Mouse (Mus musculus) stomach, embryonic 16.5 days (tissue): Measurements from ENCODE around the gene Aldh16a1. TPM values are rescaled to one million over a fixed set of nuclear protein-coding genes. Genes with fewer than 3 reads are reported as not detected.
"Not testable (repeated sequence)": the region's sequence is repeated elsewhere in the genome, so short reads cannot be mapped to it uniquely, and the experiment has no call there.

Source experiments
- ATAC-seq: fragments of 200-750 bp; cut with Nextera tagmentation; 2 replicates; pipeline ENCODE4 v1.8.0; 2017; ENCODE audit warnings: moderate number of reproducible peaks, moderate TSS enrichment; ENCODE audit not compliant: insufficient read depth, low FRiP score
- H3K27ac ChIP-seq: fragments of 300-500 bp; sonication (generic); 2 replicates; pipeline ENCODE4 v1.5.1; 2014; ENCODE audit warnings: low read length
- H3K27me3 ChIP-seq: fragments of 300-500 bp; sonication (generic); 2 replicates; pipeline ENCODE4 v1.6.1; 2014; ENCODE audit warnings: low read length, control low read depth, mixed read lengths; ENCODE audit not compliant: control insufficient read depth, insufficient read depth
- H3K36me3 ChIP-seq: fragments of 300-500 bp; sonication (generic); 2 replicates; pipeline ENCODE4 v1.6.1; 2014; ENCODE audit warnings: low read length; ENCODE audit not compliant: control insufficient read depth, insufficient read depth
- H3K4me1 ChIP-seq: fragments of 300-500 bp; sonication (generic); 2 replicates; pipeline ENCODE4 v1.6.1; 2014; ENCODE audit warnings: low read length, control low read depth, mixed read lengths; ENCODE audit not compliant: control insufficient read depth, insufficient read depth
- H3K4me2 ChIP-seq: fragments of 300-500 bp; sonication (generic); 2 replicates; pipeline ENCODE4 v1.6.1; 2014; ENCODE audit warnings: low read depth, low read length, mixed read lengths
- H3K4me3 ChIP-seq: fragments of 300-500 bp; sonication (generic); replicated peaks from 2 replicates; pipeline ENCODE4 v1.5.1; 2014; ENCODE audit warnings: mild to moderate bottlenecking, low read length
- H3K9ac ChIP-seq: fragments of 300-500 bp; sonication (generic); 2 replicates; pipeline ENCODE4 v1.6.1; 2014; ENCODE audit warnings: low read length
- H3K9me3 ChIP-seq: fragments of 300-500 bp; sonication (generic); replicated peaks from 2 replicates; pipeline ENCODE4 v1.6.1; 2016; ENCODE audit warnings: low read length, control low read depth; ENCODE audit not compliant: control insufficient read depth
- WGBS: fragments of 180-500 bp; shearing (Covaris S2); extraction: QIAGEN DNeasy Blood & Tissue Kit; methylation state at CpG from one replicate; pipeline ENCODE4 v1.1.7; 2014; 5-methylcytosine and 5-hydroxymethylcytosine counted together
- polyA plus RNA-seq: library from polyadenylated mRNA; unstranded; fragments of >200 nt; fragmentation: Nextera tagmentation; extraction: Ambion mirVana; gene quantifications from 2 replicates; pipeline ENCODE4 v1.2.1, GENCODE M21; 2015

The Aldh16a1 gene
- polyA plus RNA-seq, 1 experiment from 2014 or later, result 49.2 TPM

DNA sequence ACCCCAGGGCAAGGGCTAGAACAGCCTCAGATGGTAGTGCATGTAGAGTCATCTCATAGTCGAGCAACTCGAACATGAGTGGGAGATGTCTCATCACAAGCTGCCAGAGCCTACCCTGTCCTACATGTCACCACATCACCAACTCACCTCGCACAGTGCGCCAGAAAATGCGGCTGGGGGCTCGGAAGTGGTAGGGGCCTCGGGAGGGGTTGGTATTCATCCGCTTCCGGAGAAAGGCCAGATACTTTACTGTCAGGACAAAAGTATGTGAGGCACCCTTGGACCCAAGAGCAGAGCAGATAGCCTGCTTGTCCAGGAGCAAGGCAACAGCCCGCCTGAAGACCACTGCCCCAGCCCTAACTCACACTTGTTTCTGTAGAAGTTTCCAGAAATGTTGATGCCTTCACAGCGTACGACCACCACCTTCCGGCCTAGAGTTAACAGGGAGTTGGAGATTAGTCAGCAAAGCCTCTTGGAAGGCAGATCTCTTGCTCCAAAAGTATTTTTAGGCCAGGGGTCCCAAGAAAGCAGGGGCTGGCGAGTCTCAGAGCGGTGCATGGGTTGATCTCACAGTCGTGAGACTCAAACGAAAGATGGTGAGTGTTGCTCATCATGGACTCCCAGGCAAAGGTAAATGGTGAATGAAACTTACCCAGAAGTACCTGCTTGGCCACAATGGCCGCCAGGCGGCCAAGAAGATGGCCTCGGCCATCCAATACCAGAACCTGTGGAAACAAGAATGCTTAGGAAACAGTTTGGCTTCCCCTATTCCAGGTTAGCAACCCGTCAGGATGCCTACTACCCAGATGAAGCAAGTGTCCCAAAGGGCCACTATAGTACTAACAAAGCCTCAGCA lies 27.3 kb downstream of the Aldh16a1 start:
- Histone ChIP-seq H3K4me3 (peak overlapping the region; percentile 62), H3K27ac (peak overlapping the region; percentile 84), H3K36me3 (peaks cover 17% of the 10 kb centered on the region), H3K4me1 (peaks cover 36% of the 10 kb centered on the region), H3K4me2 (peak overlapping the region; percentile 69), H3K27me3 (no peaks in the 10 kb centered on the region), H3K9me3 (no peaks in the 10 kb centered on the region), H3K9ac (peak overlapping the region; percentile 99)
- no peak for ATAC-seq
- WGBS, result 32% methylated on average over 21 of the region's 21 CpGs

DNA sequence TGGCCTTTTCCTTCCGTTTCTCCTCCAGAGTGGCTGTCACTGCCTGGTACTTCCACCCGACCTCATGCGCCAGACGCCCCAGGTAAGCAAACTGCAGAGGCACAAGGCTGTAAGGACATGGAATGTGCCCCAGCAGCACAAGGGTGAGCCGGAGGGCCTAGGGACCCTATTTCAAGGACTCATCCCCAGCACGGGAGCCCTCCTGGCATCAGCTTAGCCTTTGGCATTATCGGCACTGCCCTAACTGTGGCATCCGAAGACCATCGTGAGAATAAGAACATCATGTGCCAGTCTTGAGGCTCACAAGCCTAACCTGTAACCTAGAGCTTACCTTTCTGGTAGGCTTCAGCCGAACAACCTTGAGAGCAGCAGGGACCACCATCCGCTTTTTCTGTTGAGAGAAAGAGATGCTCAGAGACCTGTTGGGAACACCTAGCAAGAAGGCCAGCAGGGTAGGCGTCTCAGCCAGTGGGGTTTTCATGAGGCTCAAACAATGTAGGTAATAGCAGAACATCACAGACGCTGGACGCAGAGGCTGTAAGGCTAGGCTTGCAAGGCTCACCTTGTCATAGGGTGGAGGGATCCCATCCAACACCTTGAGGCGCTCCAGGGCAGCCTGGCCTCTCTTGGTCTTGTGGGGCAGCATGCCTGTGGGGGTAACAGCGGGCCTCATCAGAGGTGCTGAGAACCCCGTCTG lies 28.1 kb downstream of the Aldh16a1 start:
- Histone ChIP-seq H3K27me3 (no peaks in the 10 kb centered on the region), H3K9ac (peak overlapping the region; percentile 99), H3K36me3 (peaks cover 25% of the 10 kb centered on the region), H3K4me1 (peaks cover 44% of the 10 kb centered on the region), H3K4me2 (peak overlapping the region; percentile 69), H3K4me3 (peak overlapping the region; percentile 62), H3K27ac (peak overlapping the region; percentile 84), H3K9me3 (no peaks in the 10 kb centered on the region)
- ATAC-seq, result no peak
- 70% methylated on average over 17 of the region's 17 CpGs for WGBS

DNA sequence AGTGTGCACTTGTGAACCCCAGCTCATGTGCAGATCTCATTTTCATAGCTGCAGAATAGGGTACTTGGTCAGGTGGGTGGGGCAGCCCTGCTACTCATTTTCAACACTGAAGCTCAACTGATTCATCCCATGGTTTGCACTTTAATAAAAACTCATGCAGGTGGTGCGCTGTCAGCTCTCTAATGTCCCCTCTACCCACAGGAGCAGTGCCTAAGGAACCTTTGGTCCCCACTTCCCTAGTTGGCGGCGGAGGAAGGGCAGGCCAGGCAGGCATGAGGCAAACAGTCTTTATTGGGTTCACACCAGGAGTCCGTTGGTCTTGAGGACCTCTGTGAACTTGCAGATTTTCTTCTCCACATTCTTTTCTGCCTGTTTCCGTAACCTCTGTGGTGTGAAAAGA lies 28.7 kb downstream of the Aldh16a1 start:
- H3K4me1 ChIP-seq, result peaks cover 44% of the 10 kb centered on the region
- H3K9ac ChIP-seq, H3K27me3 ChIP-seq, ATAC-seq, H3K9me3 ChIP-seq, H3K4me2 ChIP-seq: not testable (repeated sequence)
- H3K36me3 ChIP-seq, result peaks cover 27% of the 10 kb centered on the region
- H3K4me3 ChIP-seq, result 0 out of 2 replicates have a peak overlapping the region, but pooled peaks have one; percentile 1
- 65% methylated on average over 5 of the region's 5 CpGs for WGBS
- peak overlapping the region; percentile 68 for H3K27ac ChIP-seq

DNA sequence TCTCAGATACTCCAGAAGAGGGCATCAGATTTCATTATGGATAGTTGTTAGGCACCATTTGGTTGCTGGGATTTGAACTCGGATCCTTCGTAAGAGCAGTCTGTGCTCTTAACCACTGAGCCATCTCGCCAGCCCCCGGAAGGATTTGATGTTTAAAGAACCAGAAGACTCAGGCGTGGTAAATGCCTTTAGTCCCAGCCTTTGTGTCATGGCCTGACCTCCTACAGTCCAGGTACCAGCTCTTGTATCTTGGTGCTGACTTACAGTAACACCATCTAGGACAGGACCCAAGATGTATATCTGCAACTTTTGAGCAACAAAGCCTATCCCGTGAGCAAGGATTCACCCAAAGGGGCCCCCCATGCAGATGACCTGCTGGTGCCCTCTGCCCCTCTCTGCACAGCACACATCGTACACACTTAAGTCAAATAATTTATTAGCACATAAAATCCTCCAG lies 29.2 kb downstream of the Aldh16a1 start:
- Histone ChIP-seq H3K4me1 (peaks cover 44% of the 10 kb centered on the region), H3K36me3 (peaks cover 27% of the 10 kb centered on the region), H3K9me3 (no peaks in the 10 kb centered on the region), H3K27ac (peak overlapping the region; percentile 68), H3K4me2 (peak overlapping the region; percentile 49; the same call in 1 of the 2 replicates), H3K4me3 (0 out of 2 replicates have a peak overlapping the region, but pooled peaks have one; percentile 1), H3K9ac (no peak overlapping the region; the same call in 1 of the 2 replicates), H3K27me3 (no peaks in the 10 kb centered on the region)
- no peak for ATAC-seq
- 25% methylated on average over 7 of the region's 7 CpGs for WGBS

DNA sequence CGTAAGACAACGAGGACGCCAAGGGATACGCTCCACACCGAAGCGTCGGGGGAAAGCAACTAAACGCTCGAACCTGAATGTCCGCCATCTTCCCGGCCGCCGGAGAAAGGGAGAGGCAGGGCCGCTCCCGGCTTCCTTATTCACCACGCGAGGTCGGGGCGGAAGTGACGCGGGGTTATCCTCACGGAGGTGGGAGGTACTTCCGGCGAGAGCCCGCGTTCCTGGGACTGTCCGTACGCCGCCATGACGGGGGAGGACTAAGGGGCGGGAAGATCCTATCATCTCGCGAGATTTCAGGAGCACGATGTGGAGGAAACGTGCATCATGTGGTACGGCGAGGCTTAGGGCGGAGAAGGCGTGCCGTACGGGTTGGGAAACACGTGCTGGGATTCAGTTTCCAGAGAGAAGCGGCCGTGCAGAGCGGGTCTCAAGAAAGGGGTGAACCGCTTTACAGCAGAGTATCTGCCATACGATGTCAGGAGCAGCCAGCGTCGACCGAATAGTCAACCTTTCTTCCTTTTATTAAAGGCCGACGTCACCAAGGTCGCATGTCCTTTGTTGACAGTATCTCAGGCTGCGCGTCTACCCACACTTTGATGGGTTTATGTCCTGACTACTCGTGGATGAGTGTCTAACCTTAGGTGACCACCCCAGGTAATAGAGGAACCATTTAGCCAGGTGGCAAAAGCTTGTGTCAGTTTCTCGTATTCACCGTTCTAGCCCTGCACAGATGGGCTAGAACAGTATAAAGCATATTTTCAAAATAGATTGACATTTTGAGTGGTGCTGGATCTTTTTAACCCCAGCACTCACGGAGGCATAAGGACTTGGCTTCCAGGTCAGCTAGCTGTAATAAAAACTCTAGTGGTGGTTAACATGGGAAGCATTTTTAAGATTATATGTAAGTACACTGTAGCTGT lies 29.9 kb downstream of the Aldh16a1 start, which contains the start of gene Rps11:
Gene Rps11, minus strand, starts transcription at position 216 of the 920 bp plus-strand sequence.
- Histone ChIP-seq H3K27me3 (no peaks in the 10 kb centered on the region), H3K4me2 (peak within 1 kb of the TSS; percentile 76), H3K9me3 (no peaks in the 10 kb centered on the region), H3K4me3 (peak within 1 kb of the TSS; percentile 69), H3K27ac (peak within 1 kb of the TSS; percentile 82), H3K4me1 (peaks cover 41% of the 10 kb centered on the region), H3K9ac (peak within 1 kb of the TSS; percentile 88), H3K36me3 (peaks cover 27% of the 10 kb centered on the region)
- WGBS, result under 1% methylated on average over 59 of the region's 59 CpGs
- ATAC-seq, result peak; percentile 84

DNA sequence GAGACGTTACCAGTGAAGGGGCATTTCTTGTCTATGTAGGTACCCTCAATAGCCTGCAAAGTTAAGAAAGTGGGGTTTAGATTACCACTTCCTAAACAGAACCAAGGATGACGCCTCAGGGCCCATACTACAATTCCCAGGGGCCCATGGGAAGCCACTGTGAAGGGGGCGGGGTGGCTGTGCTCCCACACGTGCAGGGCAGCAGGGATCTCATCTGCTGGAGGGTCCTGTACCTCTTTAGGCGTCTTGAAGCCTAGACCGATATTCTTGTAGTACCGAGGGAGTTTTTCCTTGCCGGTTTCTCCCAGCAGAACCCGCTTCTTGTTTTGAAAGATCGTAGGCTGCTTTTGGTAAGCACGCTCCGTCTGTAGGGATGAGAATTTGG lies 31.2 kb downstream of the Aldh16a1 start:
- H3K27ac ChIP-seq, result peak overlapping the region; percentile 66; the same call in 1 of the 2 replicates
- no peak for ATAC-seq
- H3K9ac ChIP-seq, result peak overlapping the region; percentile 88
- H3K36me3 ChIP-seq, result peaks cover 27% of the 10 kb centered on the region
- 13% methylated on average over 12 of the region's 12 CpGs for WGBS
- peaks cover 39% of the 10 kb centered on the region for H3K4me1 ChIP-seq
- no peaks in the 10 kb centered on the region for H3K9me3 ChIP-seq
- peak overlapping the region; percentile 76 for H3K4me2 ChIP-seq
- peak overlapping the region; percentile 69 for H3K4me3 ChIP-seq
- H3K27me3 ChIP-seq, result no peaks in the 10 kb centered on the region

DNA sequence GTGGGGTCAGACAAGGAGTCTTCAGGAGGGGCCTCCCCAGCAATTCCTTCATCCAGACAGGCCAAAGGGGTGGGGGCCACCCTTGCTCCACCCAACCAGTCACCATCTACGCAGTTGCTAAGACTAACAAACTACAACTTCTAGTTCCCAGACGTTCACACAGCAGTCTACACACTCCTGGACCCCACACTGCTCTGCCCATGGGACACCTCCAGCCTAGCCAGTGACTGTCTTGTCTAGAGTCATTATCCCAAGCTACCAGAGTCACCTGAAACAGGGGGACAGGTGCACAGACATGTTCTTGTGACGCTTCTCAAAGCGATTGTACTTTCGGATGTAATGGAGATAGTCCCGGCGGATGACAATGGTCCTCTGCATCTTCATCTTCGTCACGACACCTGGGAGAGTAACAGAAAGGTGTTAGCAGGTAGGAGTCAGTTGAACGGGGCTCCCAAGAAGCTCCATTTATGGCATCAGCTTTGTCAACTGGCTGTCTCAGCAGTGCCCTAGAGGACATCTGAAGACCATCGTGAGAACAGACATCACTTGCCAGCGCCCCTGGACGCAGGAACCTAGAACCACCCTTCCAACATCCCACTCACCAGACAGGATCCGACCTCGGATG lies 31.7 kb downstream of the Aldh16a1 start:
- Histone ChIP-seq H3K4me2 (peak overlapping the region; percentile 76), H3K4me1 (peaks cover 39% of the 10 kb centered on the region), H3K27ac (no peak overlapping the region), H3K4me3 (peak overlapping the region; percentile 69), H3K9me3 (no peaks in the 10 kb centered on the region), H3K27me3 (no peaks in the 10 kb centered on the region), H3K9ac (peak overlapping the region; percentile 88; the same call in 1 of the 2 replicates), H3K36me3 (peaks cover 27% of the 10 kb centered on the region)
- no peak for ATAC-seq
- WGBS, result 77% methylated on average over 15 of the region's 15 CpGs

DNA sequence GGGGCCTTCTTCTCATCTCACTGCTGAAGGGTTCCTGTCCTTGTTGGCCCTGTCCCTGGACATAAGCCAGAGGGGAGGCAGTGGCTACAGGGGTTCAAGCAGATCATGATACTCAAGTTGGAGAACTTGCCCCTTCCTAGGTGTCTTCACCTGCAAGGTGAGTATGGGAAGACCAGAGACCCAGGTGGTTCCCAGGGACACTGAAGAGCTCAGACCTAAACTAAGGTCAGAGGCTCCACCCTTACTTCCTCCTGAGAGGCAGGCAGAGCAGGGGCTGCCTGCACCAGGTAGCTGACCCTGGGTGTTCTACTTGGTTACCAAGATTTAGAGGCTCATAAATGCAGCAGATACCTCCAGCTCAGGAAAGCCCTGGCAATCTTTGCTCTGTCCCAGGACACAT lies 32.4 kb downstream of the Aldh16a1 start:
- Histone ChIP-seq H3K4me1 (peaks cover 38% of the 10 kb centered on the region), H3K9me3 (no peaks in the 10 kb centered on the region), H3K27me3 (no peaks in the 10 kb centered on the region), H3K4me2 (no peak overlapping the region), H3K36me3 (peaks cover 24% of the 10 kb centered on the region), H3K27ac (peak overlapping the region; percentile 27; the same call in 1 of the 2 replicates), H3K9ac (peak overlapping the region; percentile 58), H3K4me3 (no peak overlapping the region)
- no peak for ATAC-seq
